In the genomic region with DNA sequence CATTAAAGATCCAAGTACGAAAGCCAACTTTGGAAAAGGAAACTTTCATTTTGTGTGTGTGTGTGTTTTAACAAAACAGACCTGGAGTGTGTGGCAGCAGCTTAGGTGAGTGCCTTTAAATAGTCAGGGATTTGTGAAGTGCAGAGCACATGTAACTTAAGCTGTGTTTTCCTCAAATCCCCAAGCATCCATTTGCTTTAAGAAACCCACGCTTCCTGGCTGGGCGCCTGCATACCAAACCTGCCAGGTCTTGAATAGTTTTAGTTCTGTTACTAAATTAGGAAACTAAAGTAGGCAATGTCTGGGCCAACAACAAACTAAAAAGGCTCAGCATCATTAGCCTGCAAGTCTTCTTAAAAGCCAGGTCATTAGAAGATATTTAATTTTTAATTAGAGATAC, we compare ENCODE assay signal across 8 mouse cellular contexts. TPM values are rescaled to one million over a fixed set of nuclear protein-coding genes. Genes with fewer than 3 reads are reported as not detected.
DNase-seq lines count a peak whose midpoint lies in the region; ATAC-seq lines count a peak whose summit lies in the region.
"Had no signal": no experiment of that assay in that cellular context is flagged by ENCODE, and none has a peak within 500 bp of the region (broad histone marks: within the 10 kb centered on the region; RNA-seq: fewer than 3 reads in every experiment).

No protein-coding gene starts in this region.

- H3K4me1 ChIP-seq in forebrain, embryonic 13.5 days = 0 out of 2 replicates have a peak, but pooled peaks cover 3% of the 10 kb centered on the region
- no peaks in the 10 kb centered on the region for H3K4me1 ChIP-seq in forebrain, embryonic 12.5 days

- peak; percentile 58 for DNase-seq in urinary bladder, postnatal 14 days (ENCODE audit: low spot score)
- DNase-seq in urinary bladder, postnatal 10 days (ENCODE audit: low spot score) = no peak
- DNase-seq in gastrocnemius, postnatal 10 days = peak; percentile 78
- peak; percentile 46 to 62 for DNase-seq in layer of hippocampus, postnatal 10 days (ENCODE audit: low spot score in 2 of 2)
- DNase-seq in right cerebral cortex, postnatal 36 days (ENCODE audit: low spot score in 2 of 2) = peak; percentile 67 to 74
- DNase-seq: liver, embryonic 13.5 days had no signal

- H3K27me3 ChIP-seq in forebrain, embryonic 13.5 days = peaks cover 30% of the 10 kb centered on the region
- no peaks in the 10 kb centered on the region for H3K27me3 ChIP-seq in forebrain, embryonic 12.5 days
- H3K27me3 ChIP-seq: liver, embryonic 13.5 days had no signal

- H3K9ac ChIP-seq in forebrain, embryonic 13.5 days = no peak overlapping the region
- no peak overlapping the region for H3K9ac ChIP-seq in forebrain, embryonic 12.5 days
- H3K9ac ChIP-seq: liver, embryonic 13.5 days had no signal

- no peak overlapping the region for H3K27ac ChIP-seq in forebrain, embryonic 13.5 days
- H3K27ac ChIP-seq in forebrain, embryonic 12.5 days = no peak overlapping the region
- H3K27ac ChIP-seq: liver, embryonic 13.5 days had no signal

- H3K36me3 ChIP-seq in forebrain, embryonic 13.5 days (ENCODE audit: poor library complexity, severe bottlenecking) = no peaks in the 10 kb centered on the region
- no peaks in the 10 kb centered on the region for H3K36me3 ChIP-seq in forebrain, embryonic 12.5 days (replicated peaks)
- H3K36me3 ChIP-seq: liver, embryonic 13.5 days had no signal

- WGBS in forebrain, embryonic 13.5 days = 51% methylated on average over 3 of the region's 3 CpGs
- 69% methylated on average over 3 of the region's 3 CpGs for WGBS in forebrain, embryonic 12.5 days

- no peaks in the 10 kb centered on the region for H3K9me3 ChIP-seq in forebrain, embryonic 13.5 days (replicated peaks)
- no peaks in the 10 kb centered on the region for H3K9me3 ChIP-seq in forebrain, embryonic 12.5 days
- H3K9me3 ChIP-seq: liver, embryonic 13.5 days had no signal

- no peak overlapping the region for H3K4me3 ChIP-seq in forebrain, embryonic 13.5 days
- H3K4me3 ChIP-seq in forebrain, embryonic 12.5 days (replicated peaks) = no peak overlapping the region
- H3K4me3 ChIP-seq: liver, embryonic 13.5 days had no signal

- H3K4me2 ChIP-seq in forebrain, embryonic 13.5 days = no peak overlapping the region
- H3K4me2 ChIP-seq in forebrain, embryonic 12.5 days = no peak overlapping the region
- H3K4me2 ChIP-seq: liver, embryonic 13.5 days had no signal

- ATAC-seq in forebrain, embryonic 13.5 days = no peak
- ATAC-seq in forebrain, embryonic 12.5 days (ENCODE audit: low FRiP score) = no peak

RNA-seq across cellular contexts. Expression of a gene that starts 47.0 kb away (rescaled TPM):
- total RNA-seq in gastrocnemius, postnatal 10 days (2021) = 10 to 100 TPM; 15.8 to 17.7 TPM
- 10 to 100 TPM; 32.2 to 33.4 TPM for total RNA-seq in layer of hippocampus, postnatal 10 days (2021)
- polyA plus RNA-seq in forebrain, embryonic 13.5 days (2015; fragmentation: Nextera tagmentation; extraction: Ambion mirVana) = 28.1 and 31.1 TPM in 2 replicates
- polyA plus RNA-seq in forebrain, embryonic 12.5 days (2016; fragmentation: Nextera tagmentation; extraction: Ambion mirVana) = 28.7 and 30.0 TPM in 2 replicates

RNA-seq across cellular contexts. Expression of a gene that starts 49.2 kb away (rescaled TPM):
- total RNA-seq in gastrocnemius, postnatal 10 days (2021) = 10 to 100 TPM; 24.7 to 27.2 TPM
- total RNA-seq in layer of hippocampus, postnatal 10 days (2021) = 10 to 100 TPM; 10.0 to 10.7 TPM
- polyA plus RNA-seq in forebrain, embryonic 13.5 days (2015; fragmentation: Nextera tagmentation; extraction: Ambion mirVana) = 18.7 and 21.5 TPM in 2 replicates
- polyA plus RNA-seq in forebrain, embryonic 12.5 days (2016; fragmentation: Nextera tagmentation; extraction: Ambion mirVana) = 31.2 and 32.3 TPM in 2 replicates
